ENCODE assay signal across 28 mouse cellular contexts in genomic region chr10:105760460-105760859, GRCm38 (mm10).
DNase-seq lines count a peak whose midpoint lies in the region; ATAC-seq and TF ChIP-seq lines count a peak whose summit lies in the region.
"Had no signal": no experiment of that assay in that cellular context is flagged by ENCODE, and none has a peak within 500 bp of the region (broad histone marks: within the 10 kb centered on the region; RNA-seq: fewer than 3 reads in every experiment).

No protein-coding gene starts in this region.

- peak; percentile 75; the same call in 1 of the 2 replicates for ATAC-seq in hindbrain, embryonic 11.5 days (ENCODE audit: low FRiP score)
- ATAC-seq in hindbrain, postnatal 0 days, result no peak
- ATAC-seq in neural tube, embryonic 11.5 days (ENCODE audit: insufficient read depth, low FRiP score, low TSS enrichment), result peak; percentile 75
- peak; percentile 45; the same call in 1 of the 2 replicates for ATAC-seq in hindbrain, embryonic 16.5 days
- ATAC-seq in neural tube, embryonic 13.5 days (ENCODE audit: low read depth), result peak; percentile 72; the same call in 1 of the 2 replicates
- no peak for ATAC-seq in lung, postnatal 0 days
- ATAC-seq: activated CD4-positive, CD25-positive, alpha-beta regulatory T cell, adult 4 months; forebrain, embryonic 14.5 days; forebrain, postnatal 0 days; inflammation-experienced regulatory T-cells, adult 6 months; intestine, embryonic 16.5 days had no signal

- DNase-seq in hindbrain, embryonic 11.5 days (ENCODE audit: low spot score), result no peak
- no peak for DNase-seq in hindbrain, postnatal 0 days (ENCODE audit: low spot score)
- no peak for DNase-seq in neural tube, embryonic 11.5 days (ENCODE audit: low spot score)
- DNase-seq in neural tube, embryonic 10.5 days (ENCODE audit: extremely low spot score, low spot score), result no peak
- no peak for DNase-seq in layer of hippocampus, adult 2 months (ENCODE audit: low spot score in 2 of 2)
- no peak for DNase-seq in lung, postnatal 0 days (ENCODE audit: low spot score)
- DNase-seq: adrenal gland, adult 8-10 months; adrenal gland, postnatal 25 days; cerebellum, adult 18-20 months; cerebellum, adult 9-10 months; cerebellum, postnatal 14 days; forebrain, postnatal 0 days; gastrocnemius, adult 2 months; gastrocnemius, postnatal 14 days; heart, adult 18-20 months; heart, postnatal 10 days; heart, postnatal 36 days had no signal

- H3K9ac ChIP-seq in hindbrain, embryonic 11.5 days (ENCODE audit: low read depth, low read length), result no peak overlapping the region
- H3K9ac ChIP-seq in hindbrain, postnatal 0 days (replicated peaks; ENCODE audit: low read length), result no peak overlapping the region
- H3K9ac ChIP-seq in neural tube, embryonic 11.5 days (ENCODE audit: low read length), result no peak overlapping the region
- no peak overlapping the region for H3K9ac ChIP-seq in hindbrain, embryonic 16.5 days (ENCODE audit: low read depth, low read length)
- H3K9ac ChIP-seq in neural tube, embryonic 13.5 days, result no peak overlapping the region
- no peak overlapping the region for H3K9ac ChIP-seq in lung, postnatal 0 days (replicated peaks; ENCODE audit: low read depth)
- H3K9ac ChIP-seq: embryonic facial prominence, embryonic 12.5 days; embryonic facial prominence, embryonic 15.5 days; forebrain, postnatal 0 days; heart, embryonic 12.5 days; heart, embryonic 15.5 days; hindbrain, embryonic 15.5 days had no signal

- H3K9me3 ChIP-seq in hindbrain, embryonic 11.5 days (ENCODE audit: control insufficient read depth, low read length), result no peaks in the 10 kb centered on the region
- H3K9me3 ChIP-seq in hindbrain, postnatal 0 days (ENCODE audit: low read length), result no peaks in the 10 kb centered on the region
- H3K9me3 ChIP-seq in neural tube, embryonic 11.5 days (ENCODE audit: control insufficient read depth, low read length), result no peaks in the 10 kb centered on the region
- no peaks in the 10 kb centered on the region for H3K9me3 ChIP-seq in hindbrain, embryonic 16.5 days (ENCODE audit: control insufficient read depth, low read length)
- no peaks in the 10 kb centered on the region for H3K9me3 ChIP-seq in neural tube, embryonic 13.5 days
- no peaks in the 10 kb centered on the region for H3K9me3 ChIP-seq in lung, postnatal 0 days (ENCODE audit: low read length)
- H3K9me3 ChIP-seq: embryonic facial prominence, embryonic 12.5 days; embryonic facial prominence, embryonic 15.5 days; heart, embryonic 12.5 days; heart, embryonic 15.5 days; hindbrain, embryonic 15.5 days had no signal

- H3K4me2 ChIP-seq in hindbrain, embryonic 11.5 days (replicated peaks; ENCODE audit: low read depth, low read length), result no peak overlapping the region
- no peak overlapping the region for H3K4me2 ChIP-seq in hindbrain, postnatal 0 days (ENCODE audit: low read depth, low read length)
- no peak overlapping the region for H3K4me2 ChIP-seq in neural tube, embryonic 11.5 days (ENCODE audit: low read depth)
- H3K4me2 ChIP-seq in hindbrain, embryonic 16.5 days (ENCODE audit: low read length), result no peak overlapping the region
- H3K4me2 ChIP-seq in neural tube, embryonic 13.5 days, result no peak overlapping the region
- no peak overlapping the region for H3K4me2 ChIP-seq in lung, postnatal 0 days (replicated peaks; ENCODE audit: low read depth, low read length)
- H3K4me2 ChIP-seq: embryonic facial prominence, embryonic 12.5 days; embryonic facial prominence, embryonic 15.5 days; heart, embryonic 12.5 days; heart, embryonic 15.5 days; hindbrain, embryonic 15.5 days had no signal

- H3K27ac ChIP-seq in hindbrain, embryonic 11.5 days (ENCODE audit: low read depth, low read length), result no peak overlapping the region
- H3K27ac ChIP-seq in hindbrain, postnatal 0 days, result no peak overlapping the region
- no peak overlapping the region for H3K27ac ChIP-seq in neural tube, embryonic 11.5 days (ENCODE audit: low read depth, low read length)
- H3K27ac ChIP-seq in hindbrain, embryonic 16.5 days (ENCODE audit: low read depth, low read length), result no peak overlapping the region
- H3K27ac ChIP-seq in neural tube, embryonic 13.5 days (replicated peaks), result no peak overlapping the region
- H3K27ac ChIP-seq in layer of hippocampus, adult 2 months, result no peak overlapping the region
- no peak overlapping the region for H3K27ac ChIP-seq in lung, postnatal 0 days (ENCODE audit: low read length)
- H3K27ac ChIP-seq: embryonic facial prominence, embryonic 12.5 days; embryonic facial prominence, embryonic 15.5 days; gastrocnemius, adult 2 months; heart, embryonic 15.5 days; hindbrain, embryonic 15.5 days had no signal

- WGBS in hindbrain, embryonic 11.5 days, result 65% methylated on average over 2 of the region's 2 CpGs
- WGBS in hindbrain, postnatal 0 days, result 54% methylated on average over 2 of the region's 2 CpGs
- 38% methylated on average over 2 of the region's 2 CpGs for WGBS in neural tube, embryonic 11.5 days
- WGBS in hindbrain, embryonic 16.5 days, result 55% methylated on average over 2 of the region's 2 CpGs
- WGBS in neural tube, embryonic 13.5 days, result 24% methylated on average over 2 of the region's 2 CpGs
- 66% methylated on average over 2 of the region's 2 CpGs for WGBS in lung, postnatal 0 days

- no peaks in the 10 kb centered on the region for H3K36me3 ChIP-seq in hindbrain, embryonic 11.5 days (ENCODE audit: control insufficient read depth, insufficient read depth, low read length)
- H3K36me3 ChIP-seq in hindbrain, postnatal 0 days (ENCODE audit: insufficient read depth, low read length), result no peaks in the 10 kb centered on the region
- H3K36me3 ChIP-seq in neural tube, embryonic 11.5 days (ENCODE audit: control insufficient read depth, insufficient read depth, low read length), result no peaks in the 10 kb centered on the region
- no peaks in the 10 kb centered on the region for H3K36me3 ChIP-seq in hindbrain, embryonic 16.5 days (ENCODE audit: control insufficient read depth, insufficient read depth, low read length)
- H3K36me3 ChIP-seq in neural tube, embryonic 13.5 days, result no peaks in the 10 kb centered on the region
- no peaks in the 10 kb centered on the region for H3K36me3 ChIP-seq in lung, postnatal 0 days (ENCODE audit: insufficient read depth, low read length)
- H3K36me3 ChIP-seq: embryonic facial prominence, embryonic 12.5 days; embryonic facial prominence, embryonic 15.5 days; heart, embryonic 12.5 days; heart, embryonic 15.5 days; hindbrain, embryonic 15.5 days had no signal

- no peak for TF ChIP-seq EP300 in lung, postnatal 0 days (IDR thresholded peaks at IDR 0.05)

- H3K4me3 ChIP-seq in hindbrain, embryonic 11.5 days (ENCODE audit: low read depth, low read length), result no peak overlapping the region
- H3K4me3 ChIP-seq in hindbrain, postnatal 0 days (ENCODE audit: low read length), result no peak overlapping the region
- H3K4me3 ChIP-seq in neural tube, embryonic 11.5 days (ENCODE audit: low read depth, low read length), result no peak overlapping the region
- no peak overlapping the region for H3K4me3 ChIP-seq in hindbrain, embryonic 16.5 days (ENCODE audit: low read length)
- H3K4me3 ChIP-seq in neural tube, embryonic 13.5 days, result no peak overlapping the region
- H3K4me3 ChIP-seq in layer of hippocampus, adult 2 months, result no peak overlapping the region
- no peak overlapping the region for H3K4me3 ChIP-seq in lung, postnatal 0 days (ENCODE audit: low read depth, low read length)
- H3K4me3 ChIP-seq: embryonic facial prominence, embryonic 12.5 days; embryonic facial prominence, embryonic 15.5 days; gastrocnemius, adult 2 months; heart, embryonic 12.5 days; heart, embryonic 15.5 days; hindbrain, embryonic 15.5 days had no signal

- no peaks in the 10 kb centered on the region for H3K27me3 ChIP-seq in hindbrain, embryonic 11.5 days (ENCODE audit: control insufficient read depth, insufficient read depth, low read length)
- no peaks in the 10 kb centered on the region for H3K27me3 ChIP-seq in hindbrain, postnatal 0 days (ENCODE audit: insufficient read depth, low read length)
- H3K27me3 ChIP-seq in neural tube, embryonic 11.5 days (ENCODE audit: control insufficient read depth, insufficient read depth, low read length), result no peaks in the 10 kb centered on the region
- no peaks in the 10 kb centered on the region for H3K27me3 ChIP-seq in hindbrain, embryonic 16.5 days (replicated peaks; ENCODE audit: control insufficient read depth, insufficient read depth, low read length)
- no peaks in the 10 kb centered on the region for H3K27me3 ChIP-seq in neural tube, embryonic 13.5 days
- H3K27me3 ChIP-seq in lung, postnatal 0 days (replicated peaks; ENCODE audit: insufficient read depth, low read length), result no peaks in the 10 kb centered on the region
- H3K27me3 ChIP-seq: embryonic facial prominence, embryonic 12.5 days; embryonic facial prominence, embryonic 15.5 days; heart, embryonic 12.5 days; heart, embryonic 15.5 days; hindbrain, embryonic 15.5 days had no signal

- H3K4me1 ChIP-seq in hindbrain, embryonic 11.5 days (replicated peaks; ENCODE audit: control insufficient read depth, insufficient read depth, low read length), result no peaks in the 10 kb centered on the region
- H3K4me1 ChIP-seq in hindbrain, postnatal 0 days (ENCODE audit: insufficient read depth, low read length), result no peaks in the 10 kb centered on the region
- no peaks in the 10 kb centered on the region for H3K4me1 ChIP-seq in neural tube, embryonic 11.5 days (ENCODE audit: control insufficient read depth, insufficient read depth, low read length)
- no peaks in the 10 kb centered on the region for H3K4me1 ChIP-seq in hindbrain, embryonic 16.5 days (ENCODE audit: control insufficient read depth, insufficient read depth, low read depth, low read length)
- no peaks in the 10 kb centered on the region for H3K4me1 ChIP-seq in neural tube, embryonic 13.5 days (replicated peaks)
- H3K4me1 ChIP-seq in lung, postnatal 0 days (ENCODE audit: insufficient read depth, low read depth, low read length), result no peaks in the 10 kb centered on the region
- H3K4me1 ChIP-seq: embryonic facial prominence, embryonic 12.5 days; embryonic facial prominence, embryonic 15.5 days; heart, embryonic 12.5 days; heart, embryonic 15.5 days; hindbrain, embryonic 15.5 days had no signal

- TF ChIP-seq CTCF in hindbrain, postnatal 0 days (IDR thresholded peaks at IDR 0.05; ENCODE audit: low read depth), result no peak
- no peak for TF ChIP-seq CTCF in layer of hippocampus, adult 2 months (conservative IDR thresholded peaks at IDR 0.05)
- TF ChIP-seq CTCF in lung, postnatal 0 days (IDR thresholded peaks at IDR 0.05), result no peak

Comparison
In these comparisons a context has a peak if more than half of its experiments do, and no peak if none do; other contexts are left out.
1. ATAC-seq: peak in hindbrain, embryonic 11.5 days (single experiment), neural tube, embryonic 11.5 days (single experiment), hindbrain, embryonic 16.5 days (single experiment) and neural tube, embryonic 13.5 days (single experiment); none in hindbrain, postnatal 0 days (single experiment) and lung, postnatal 0 days (single experiment).